Mouse (Mus musculus) ES-E14 (cell line): Measurements from ENCODE around the gene Gm9945. TPM values are rescaled to one million over a fixed set of nuclear protein-coding genes. Genes with fewer than 3 reads are reported as not detected.
A peak's percentile ranks its signal among the peaks of the same experiment; 100 is the strongest.

Experiments
- DNase-seq: peaks from one replicate; pipeline ENCODE4 v3.0.0-alpha.2; 2013; ENCODE audit warnings: low read depth, low spot score
- H3K27ac ChIP-seq: 2 replicates; pipeline ENCODE4 v1.5.1; 2012; ENCODE audit warnings: low read depth, mild to moderate bottlenecking, low read length, moderate library complexity, mixed read lengths; ENCODE audit not compliant: poor library complexity, insufficient read depth, severe bottlenecking
- H3K36me3 ChIP-seq: 2 replicates; pipeline ENCODE4 v1.6.1; 2012; ENCODE audit warnings: mild to moderate bottlenecking, low read length, moderate library complexity, mixed read lengths; ENCODE audit not compliant: control insufficient read depth, poor library complexity, insufficient read depth, severe bottlenecking
- H3K4me1 ChIP-seq, 2 experiments: fragments of 150-350 bp in 1 of 2; sonication (generic) in 1 of 2; 2 replicates each; pipeline ENCODE4 v1.6.1; 2012; ENCODE audit warnings: low read length in 2 of 2, mild to moderate bottlenecking in 1 of 2, mixed read lengths in 1 of 2; ENCODE audit not compliant: control insufficient read depth in 2 of 2, insufficient read depth in 2 of 2, poor library complexity in 1 of 2
- H3K4me3 ChIP-seq, 2 experiments: fragments of 150-350 bp in 1 of 2; sonication (generic) in 1 of 2; 2 replicates each; pipeline ENCODE4 v1.5.1; 2012; ENCODE audit warnings: low read length in 2 of 2, low read depth in 1 of 2, mild to moderate bottlenecking in 1 of 2, mixed read lengths in 1 of 2; ENCODE audit not compliant: insufficient read depth in 1 of 2, poor library complexity in 1 of 2, severe bottlenecking in 1 of 2
- H3K9ac ChIP-seq: 2 replicates; pipeline ENCODE4 v1.6.1; 2012; ENCODE audit warnings: low read depth, mild to moderate bottlenecking, low read length, mixed read lengths; ENCODE audit not compliant: poor library complexity, insufficient read depth, severe bottlenecking
- H3K9me3 ChIP-seq: fragments of 150-350 bp; sonication (generic); 2 replicates; pipeline ENCODE4 v1.6.1; 2012; ENCODE audit warnings: low read depth, mild to moderate bottlenecking, low read length; ENCODE audit not compliant: control insufficient read depth, insufficient read depth
- CHD2 ChIP-seq: IDR thresholded peaks from 2 replicates; pipeline ENCODE4 v1.6.1; 2014; ENCODE audit warnings: mild to moderate bottlenecking, low read depth, low read length, inconsistent platforms
- HCFC1 ChIP-seq: IDR thresholded peaks from 2 replicates; pipeline ENCODE4 v1.6.1; 2012; ENCODE audit warnings: low read length, inconsistent platforms, borderline replicate concordance; ENCODE audit not compliant: insufficient read depth
- MAFK ChIP-seq: IDR thresholded peaks from 2 replicates; pipeline ENCODE4 v1.6.1; 2014; ENCODE audit warnings: mild to moderate bottlenecking, low read depth, low read length, inconsistent platforms; ENCODE audit not compliant: insufficient read depth
- ZC3H11A ChIP-seq: IDR thresholded peaks from 2 replicates; pipeline ENCODE4 v1.6.1; 2012; ENCODE audit warnings: low read depth, mild to moderate bottlenecking, inconsistent platforms, low read length, borderline replicate concordance
- ZNF384 ChIP-seq: IDR thresholded peaks from 2 replicates; pipeline ENCODE4 v1.6.1; 2012; ENCODE audit warnings: low read depth, low read length, inconsistent platforms
- in situ Hi-C, 2 experiments: fragments of 600-800 bp; cut with MboI; formaldehyde crosslinking; loops; one replicate each; pipeline ENCODE4 v1.15.1; 2025; ENCODE audit warnings: low sequenced_read_pairs in 2 of 2, inconsistent platforms in 1 of 2; ENCODE audit not compliant: unreplicated experiment in 2 of 2
- total RNA-seq: library from RNA; depleted of rRNA; stranded (reverse); fragments of 300-350 nt; gene quantifications from 2 replicates; pipeline ENCODE4 v1.2.3, GENCODE M21; 2012

Gm9945 gene
- total RNA-seq, 1 experiment: not detected

GRCm38 (mm10) chr11:53486351-53486750, 6.4 kb downstream of the Gm9945 start:
- TF ChIP-seq HCFC1 (no peak), MAFK (no peak), ZNF384 (no peak), ZC3H11A (no peak), CHD2 (no peak)
- peak overlapping the region in 1 of 2 experiments; percentile 36; a peak in 2 of 4 replicates for H3K4me3 ChIP-seq

GRCm38 (mm10) chr11:53486822-53487594, 7.0 kb downstream of the Gm9945 start:
- H3K4me3 ChIP-seq: peak overlapping the region; percentile 4 to 36; a peak in 2 of 4 replicates
- no peak for DNase-seq
- no peaks in the 10 kb centered on the region for H3K36me3 ChIP-seq
- TF ChIP-seq CHD2: no peak
- TF ChIP-seq ZNF384: no peak
- no peak for TF ChIP-seq HCFC1
- no peak for TF ChIP-seq ZC3H11A
- TF ChIP-seq MAFK: no peak
- no peak overlapping the region for H3K27ac ChIP-seq
- H3K9ac ChIP-seq: no peak overlapping the region
- H3K4me1 ChIP-seq: peaks cover 0 to 5% of the 10 kb centered on the region in 2 experiments; a peak in 1 of 4 replicates
- H3K9me3 ChIP-seq: no peaks in the 10 kb centered on the region
- in situ Hi-C loops: no loop called here

More at GRCm38 (mm10) chr11:53486351-53486750, 6.4 kb downstream of the Gm9945 start:
- Histone ChIP-seq H3K36me3 (no peaks in the 10 kb centered on the region), H3K9ac (no peak overlapping the region), H3K27ac (no peak overlapping the region), H3K4me1 (peaks cover 0 to 3% of the 10 kb centered on the region in 2 experiments; a peak in 1 of 4 replicates), H3K9me3 (no peaks in the 10 kb centered on the region)
- DNase-seq: no peak
- in situ Hi-C loops: no loop called here

- Histone ChIP-seq H3K4me3 (no peak overlapping the region), H3K9me3 (no peaks in the 10 kb centered on the region), H3K4me1 (peaks cover 0 to 5% of the 10 kb centered on the region in 2 experiments; a peak in 1 of 4 replicates), H3K27ac (no peak overlapping the region), H3K36me3 (no peaks in the 10 kb centered on the region), H3K9ac (no peak overlapping the region)
- DNase-seq: no peak
- TF ChIP-seq ZC3H11A (0 out of 2 replicates have a peak, but pooled peaks have one; percentile 26), CHD2 (no peak), ZNF384 (no peak)
- in situ Hi-C loops: no loop called here
Measured at GRCm38 (mm10) chr11:53489007-53489406, 9.0 kb downstream of the Gm9945 start.

- Histone ChIP-seq H3K9ac (no peak overlapping the region), H3K4me3 (no peak overlapping the region), H3K9me3 (no peaks in the 10 kb centered on the region), H3K36me3 (no peaks in the 10 kb centered on the region), H3K4me1 (peaks cover 0 to 5% of the 10 kb centered on the region in 2 experiments; a peak in 1 of 4 replicates), H3K27ac (no peak overlapping the region)
- TF ChIP-seq ZC3H11A (no peak), HCFC1 (no peak), ZNF384 (no peak), MAFK (no peak), CHD2 (no peak)
- DNase-seq: no peak
- in situ Hi-C loops: no loop called here
Measured at GRCm38 (mm10) chr11:53489421-53489820, 9.5 kb downstream of the Gm9945 start.
